Mouse (Mus musculus): ENCODE results near the gene Khdc3.
"Not testable (repeated sequence)": the region's sequence is repeated elsewhere in the genome, so short reads cannot be mapped to it uniquely, and the experiment has no call there.

The Khdc3 gene

GRCm38 (mm10) chr9:73101536-73101935 is at the start of gene Khdc3:
TSS of gene Khdc3 (plus strand) at chr9:73101836.
- no peak for DNase-seq

DNA sequence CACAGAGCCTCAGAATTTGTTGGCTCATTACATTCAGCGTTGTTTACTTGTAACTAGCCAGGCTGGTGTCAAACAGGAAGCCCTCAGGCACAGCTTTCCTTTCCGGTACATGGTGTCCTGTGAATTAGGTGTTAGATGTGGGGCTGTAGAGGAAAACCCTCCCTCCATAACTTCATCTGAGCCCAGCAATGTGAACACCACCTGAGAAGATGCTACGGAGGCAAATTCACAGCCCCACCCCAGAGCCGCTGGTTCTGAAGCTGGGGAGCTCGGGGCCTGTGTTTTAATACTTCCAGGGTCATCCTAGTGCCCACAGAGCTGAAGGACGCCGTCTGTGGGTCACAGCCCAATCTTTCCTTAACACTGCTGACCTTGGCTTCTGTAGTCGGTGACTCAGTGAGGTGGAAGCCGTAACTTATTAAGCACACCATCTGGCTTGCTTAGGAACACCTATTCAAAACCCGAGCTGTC is 46.2 kb upstream of the Khdc3 start:
- no peak for DNase-seq

DNA sequence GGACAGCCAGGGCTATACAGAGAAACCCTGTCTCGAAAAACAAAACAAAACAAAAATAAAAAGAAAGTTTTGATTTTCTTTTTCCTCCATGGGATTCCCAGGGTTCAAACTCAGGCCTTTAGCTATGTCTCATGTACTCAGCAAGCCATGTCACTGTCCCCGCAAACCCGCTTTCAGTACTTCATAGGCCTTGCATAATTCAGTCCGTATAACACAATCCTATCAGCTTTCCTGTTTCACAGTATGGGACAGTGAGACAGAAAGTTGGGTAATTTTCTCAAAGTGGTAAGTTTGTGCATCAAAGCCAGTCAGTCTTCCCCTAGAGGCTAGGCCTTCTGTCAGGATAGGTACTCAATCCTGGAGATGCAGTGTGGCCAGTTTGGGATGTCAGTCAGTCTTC is 42.4 kb upstream of the Khdc3 start:
- DNase-seq: no peak

DNA sequence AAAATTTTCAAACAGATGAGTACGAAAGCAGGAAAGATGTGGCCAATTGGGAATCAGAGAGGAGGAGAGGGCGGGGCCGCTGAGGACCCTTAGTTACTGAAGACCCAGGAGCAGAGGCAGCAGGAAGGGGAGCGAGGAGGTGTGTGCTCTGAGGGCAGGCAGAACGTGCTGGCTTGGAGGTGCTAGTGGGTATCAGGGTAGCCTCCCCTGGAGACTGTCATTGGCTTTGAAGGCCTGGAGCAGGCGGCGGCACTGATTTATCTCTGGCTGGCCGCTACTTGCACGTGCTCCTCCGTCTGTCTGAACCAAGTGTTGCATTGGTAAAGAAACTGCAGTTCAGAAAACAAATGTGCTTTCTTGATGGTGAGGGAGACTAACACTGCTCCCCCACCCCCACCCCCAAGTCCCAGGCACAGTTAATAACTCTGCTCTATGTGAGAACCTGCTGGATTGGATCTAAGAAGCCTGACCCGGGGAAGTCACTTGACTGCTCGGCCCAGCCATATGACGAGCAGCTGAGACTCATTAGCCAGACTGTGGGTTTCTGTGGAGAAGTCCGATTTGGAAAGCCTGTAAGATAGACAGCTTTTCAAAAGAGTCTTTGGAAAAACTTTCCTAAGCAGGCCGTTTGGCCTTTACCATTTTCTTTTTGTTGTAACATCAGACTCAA is 37.9 kb upstream of the Khdc3 start:
- DNase-seq: no peak

DNA sequence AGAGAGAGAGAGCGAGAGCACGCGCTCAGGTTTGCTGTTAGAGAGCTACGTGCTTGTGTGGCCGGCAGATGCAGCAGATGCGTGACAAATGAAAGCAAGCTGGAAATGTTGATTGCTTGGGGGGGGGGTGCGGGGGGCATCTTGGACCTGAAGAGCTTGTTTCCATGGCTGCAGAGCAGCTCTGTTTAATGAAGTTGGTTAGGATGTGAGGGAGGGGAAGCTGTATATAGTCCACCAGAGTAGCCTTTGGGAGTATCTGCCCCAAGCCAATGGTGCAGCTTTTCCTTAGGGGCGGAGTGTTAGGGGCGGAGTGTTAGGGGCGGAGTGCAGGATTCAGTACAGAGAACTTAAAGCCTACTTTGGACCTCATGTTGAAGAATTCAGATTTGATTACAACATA is 34.5 kb upstream of the Khdc3 start:
- DNase-seq: no peak

DNA sequence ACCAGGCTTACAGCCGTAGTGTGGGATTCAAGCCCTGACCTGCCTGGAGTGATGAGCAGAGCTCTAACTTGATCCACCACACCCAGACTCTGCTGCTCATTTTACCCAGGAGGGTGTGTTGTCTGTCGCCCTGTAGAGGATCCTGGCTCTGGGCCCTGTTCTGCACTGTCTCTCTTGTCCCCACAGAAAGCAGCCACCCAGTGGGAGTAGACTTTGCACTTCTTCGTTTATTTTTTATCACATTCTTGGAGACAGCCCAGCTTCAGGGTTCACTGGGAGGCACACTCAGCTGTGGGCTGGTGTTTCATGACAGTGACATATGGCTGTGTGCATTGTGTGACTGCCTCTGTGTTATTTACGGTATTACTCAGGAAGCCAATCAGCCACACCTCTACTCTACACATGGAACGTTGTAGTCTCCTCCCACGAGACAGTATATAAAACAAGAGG is 33.4 kb upstream of the Khdc3 start:
- no peak for DNase-seq

- no peak for DNase-seq
Measured at GRCm38 (mm10) chr9:73068688-73069087, 32.9 kb upstream of the Khdc3 start.

DNA sequence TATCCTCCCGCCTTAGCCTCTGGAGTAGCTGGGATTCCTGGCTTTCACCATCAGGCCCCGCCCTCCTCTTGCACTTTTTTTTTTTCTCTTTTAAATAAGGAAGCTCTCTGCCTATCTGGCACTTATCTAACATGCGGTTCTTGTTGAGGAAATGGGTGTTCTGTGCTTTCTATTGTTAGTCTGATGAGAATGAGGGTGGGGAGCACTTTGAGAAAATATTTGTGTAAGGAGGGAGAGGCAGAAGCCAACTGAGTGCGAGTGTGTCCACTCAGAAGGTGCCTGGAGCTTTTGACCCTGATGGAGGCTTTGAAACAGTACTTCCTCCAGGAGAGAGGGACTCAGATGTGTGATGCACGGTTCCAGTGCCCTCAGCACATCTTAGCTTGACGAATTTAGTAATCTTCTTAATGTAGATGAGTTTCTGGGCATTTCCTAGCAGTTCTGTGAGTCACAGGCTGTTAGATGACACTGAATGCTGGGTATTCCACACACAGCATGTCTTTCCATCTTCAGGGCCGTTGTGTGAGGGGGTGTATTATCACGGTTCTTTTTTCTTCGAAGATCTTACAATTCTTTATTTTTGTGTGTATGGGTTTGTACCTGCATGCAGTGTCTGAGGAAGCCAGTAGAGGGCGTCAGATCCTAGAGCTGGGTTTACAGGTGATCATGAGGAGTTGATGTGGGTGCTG is 30.5 kb upstream of the Khdc3 start:
- DNase-seq: no peak

DNA sequence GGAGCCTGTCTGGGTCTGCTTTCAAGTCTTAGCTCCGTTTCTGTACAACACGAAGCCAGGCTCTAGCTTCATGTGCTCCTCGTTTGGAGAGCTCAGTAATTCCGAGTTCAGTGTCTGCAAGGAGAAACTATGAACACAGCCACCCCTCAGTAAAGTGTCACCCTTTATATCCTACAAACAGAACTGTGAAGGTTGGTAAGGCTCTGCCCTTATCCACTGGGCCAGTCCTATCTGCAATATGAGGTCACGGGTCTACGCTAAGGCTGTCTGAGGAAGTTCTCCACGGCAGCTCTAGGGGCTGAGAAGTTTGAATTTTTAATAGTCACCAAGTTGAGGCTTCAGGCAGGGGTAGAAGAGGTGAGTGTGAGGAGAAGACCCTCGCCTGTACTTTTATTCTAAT is 29.2 kb upstream of the Khdc3 start:
- DNase-seq: no peak

- no peak for DNase-seq
Measured at GRCm38 (mm10) chr9:73073169-73073568, 28.5 kb upstream of the Khdc3 start.

DNA sequence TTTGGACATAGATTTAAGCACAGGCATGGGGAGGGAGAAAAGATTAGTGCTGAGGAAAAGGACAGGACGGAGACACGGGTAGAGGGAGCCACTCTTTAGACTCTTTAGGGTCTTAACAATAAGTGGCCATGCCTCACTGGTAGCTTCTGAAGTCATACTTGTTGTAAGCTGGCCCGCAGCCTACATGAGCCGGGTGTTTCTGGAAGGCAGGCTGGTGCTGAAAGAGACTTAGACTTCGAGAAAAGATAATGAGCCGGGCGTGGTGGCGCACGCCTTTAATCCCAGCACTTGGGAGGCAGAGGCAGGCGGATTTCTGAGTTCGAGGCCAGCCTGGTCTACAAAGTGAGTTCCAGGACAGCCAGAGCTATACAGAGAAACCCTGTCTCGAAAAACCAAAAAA is 22.3 kb upstream of the Khdc3 start:
- DNase-seq: not testable (repeated sequence)

DNA sequence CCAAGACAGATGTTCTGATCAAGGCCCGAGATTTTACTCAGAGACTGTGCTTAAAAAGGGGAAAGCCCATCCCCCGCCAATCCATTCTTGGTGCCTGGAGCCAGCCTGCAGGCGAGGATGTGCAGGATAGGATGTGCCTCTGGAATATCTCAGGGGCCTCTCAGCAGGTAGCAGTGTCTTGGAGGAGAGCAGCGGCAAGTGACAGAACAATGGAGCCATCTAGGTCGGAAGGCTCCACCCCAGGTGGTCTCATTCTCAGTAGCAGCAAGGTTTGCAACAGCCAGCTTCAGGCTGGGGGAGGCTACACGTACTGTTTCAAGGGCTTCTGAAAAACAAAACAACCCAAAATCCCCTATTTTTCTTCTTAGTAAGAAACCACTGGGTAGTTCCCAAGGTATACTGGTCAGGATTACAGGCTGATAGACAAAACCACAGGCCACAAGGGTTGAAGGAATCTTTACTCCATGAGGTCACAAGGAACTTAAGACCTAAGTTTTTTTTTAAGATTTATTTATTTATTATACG is 21.8 kb upstream of the Khdc3 start:
- DNase-seq: no peak

DNA sequence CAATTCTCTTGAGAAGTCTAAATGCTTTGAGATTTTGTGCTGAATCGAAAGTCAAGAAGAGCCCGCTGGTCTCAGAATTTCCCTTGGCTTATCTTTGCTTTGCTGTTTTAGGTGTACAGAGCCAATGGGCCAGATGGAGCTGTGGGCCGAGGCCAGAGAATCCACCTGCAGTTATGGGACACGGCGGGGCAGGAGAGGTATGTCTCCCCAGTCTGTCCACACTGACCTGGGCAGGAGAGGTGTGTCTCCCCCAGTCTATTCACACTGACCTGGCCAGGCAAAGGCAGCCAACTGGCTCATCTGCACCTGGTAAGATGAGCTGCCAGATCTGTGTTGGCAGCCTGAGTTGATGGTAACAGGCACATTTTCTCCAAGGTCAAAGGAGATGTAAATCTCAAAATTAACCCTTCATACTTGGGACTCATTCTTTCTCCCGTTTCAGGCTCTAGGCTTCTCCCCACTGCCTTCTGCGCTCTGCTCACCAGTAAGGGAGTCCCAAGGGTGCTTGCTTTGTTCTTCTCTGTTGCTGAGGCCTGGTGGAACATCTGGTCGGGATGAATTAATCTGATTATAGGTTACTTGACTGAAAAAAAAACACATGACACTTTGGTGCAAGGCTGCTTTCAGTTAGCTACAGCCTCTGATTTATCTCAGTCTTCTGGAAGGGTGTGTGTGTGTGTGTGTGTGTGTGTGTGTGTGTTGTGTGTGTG is 19.2 kb upstream of the Khdc3 start:
- peak; percentile 95 for DNase-seq

GRCm38 (mm10) chr9:73083956-73084355 is 17.7 kb upstream of the Khdc3 start:
- no peak for DNase-seq

DNA sequence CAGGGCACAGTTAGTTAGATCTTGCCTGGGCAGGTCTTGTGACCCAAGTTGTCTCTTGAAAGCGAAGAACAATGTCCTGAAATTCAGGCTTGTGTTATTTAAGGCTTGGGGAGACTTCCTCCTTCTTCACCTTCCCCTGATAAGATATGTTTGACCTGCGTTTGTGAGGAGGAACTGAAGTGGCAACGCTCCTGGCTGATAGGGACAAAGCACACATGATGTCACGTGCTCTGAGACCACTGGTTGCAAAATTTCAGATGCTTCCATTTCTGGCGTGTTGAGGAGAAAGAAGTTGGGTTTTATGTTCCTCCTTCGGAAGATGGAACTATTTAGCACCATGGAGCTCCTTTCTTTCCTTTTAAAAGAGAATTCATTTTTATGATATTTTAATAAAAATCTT is 15.8 kb upstream of the Khdc3 start:
- DNase-seq: no peak

- no peak for DNase-seq
Measured at GRCm38 (mm10) chr9:73087121-73087520, 14.5 kb upstream of the Khdc3 start.

DNA sequence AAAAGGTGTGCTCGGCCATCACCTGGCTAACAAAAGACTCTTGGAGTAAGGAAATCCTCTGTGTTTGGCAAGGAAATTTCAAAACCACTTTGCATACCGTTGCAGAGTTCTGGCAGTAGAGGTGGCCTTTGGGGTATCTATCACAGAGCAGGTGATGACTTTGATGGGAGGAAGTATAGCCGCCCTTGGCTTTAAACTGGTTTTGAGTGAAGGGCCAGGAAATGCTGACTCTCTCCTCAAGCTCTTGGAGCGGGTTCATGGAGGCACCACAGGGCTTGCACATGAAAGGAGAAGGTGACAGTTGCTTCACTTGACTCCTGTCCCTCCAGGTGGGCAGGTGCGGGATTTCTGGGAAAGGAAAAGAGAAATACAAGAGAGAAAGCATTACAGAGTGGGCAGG is 14.1 kb upstream of the Khdc3 start:
- no peak for DNase-seq

GRCm38 (mm10) chr9:73089222-73089920 is 12.3 kb upstream of the Khdc3 start:
- DNase-seq: no peak

DNA sequence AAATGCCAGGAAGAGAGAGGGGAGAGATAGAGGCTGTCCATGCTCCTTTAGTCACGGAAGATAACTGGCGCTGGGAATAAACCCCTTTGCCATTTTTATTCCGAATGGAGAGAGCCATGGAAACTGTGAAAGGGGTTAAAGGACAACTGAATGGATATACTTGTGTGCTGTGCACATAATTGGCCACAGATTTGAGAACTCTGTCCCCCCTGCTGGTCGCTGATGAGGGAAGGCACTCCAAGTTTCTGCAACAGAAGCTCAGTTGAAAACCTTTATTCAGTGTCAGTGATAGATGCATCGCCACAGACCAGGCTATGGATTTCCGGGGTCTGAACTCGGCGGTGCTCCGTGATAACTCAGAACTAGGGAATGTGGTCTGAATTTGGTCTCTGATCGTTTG is 11.5 kb upstream of the Khdc3 start:
- DNase-seq: no peak

DNA sequence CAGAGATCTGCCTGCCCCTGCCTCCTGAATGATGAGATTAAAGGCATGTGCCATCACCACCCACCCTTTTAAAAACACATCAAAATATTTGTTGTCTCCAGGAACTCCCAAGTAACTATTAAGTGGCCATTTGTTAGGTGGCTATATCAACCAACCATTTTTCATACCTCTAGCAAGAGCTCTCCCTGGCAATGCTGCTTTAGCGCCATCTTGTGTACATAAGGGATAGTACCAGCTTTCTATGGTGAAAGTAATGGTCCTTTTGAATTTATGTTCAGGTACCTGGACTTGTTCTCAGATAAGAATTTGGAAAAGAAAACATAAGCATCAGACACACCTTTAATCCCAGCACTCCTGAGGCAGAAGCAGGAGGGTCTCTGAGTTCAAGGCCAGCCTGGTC is 9.9 kb upstream of the Khdc3 start:
- DNase-seq: peak; percentile 56

GRCm38 (mm10) chr9:73094580-73094979 is 7.1 kb upstream of the Khdc3 start:
- DNase-seq: no peak

DNA sequence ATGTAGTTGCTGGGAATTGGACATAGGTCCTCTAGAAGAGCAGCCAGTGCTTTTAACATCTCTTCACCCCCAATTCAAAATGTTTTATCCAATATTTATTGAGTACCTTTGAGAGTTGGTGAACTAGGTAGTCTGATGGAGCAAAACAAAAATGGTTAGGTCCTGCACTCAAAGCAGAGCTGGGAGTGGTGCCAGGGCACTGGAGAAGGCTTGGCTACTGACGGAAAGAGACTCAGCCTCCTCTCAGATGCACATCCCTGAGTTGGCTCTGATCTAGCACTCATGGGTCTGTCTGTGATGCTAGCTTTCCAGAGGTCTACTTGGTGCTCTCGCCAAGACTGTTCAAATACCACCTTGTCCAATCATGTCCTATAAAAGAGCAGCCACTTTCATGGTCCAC is 3.7 kb upstream of the Khdc3 start:
- DNase-seq: no peak

DNA sequence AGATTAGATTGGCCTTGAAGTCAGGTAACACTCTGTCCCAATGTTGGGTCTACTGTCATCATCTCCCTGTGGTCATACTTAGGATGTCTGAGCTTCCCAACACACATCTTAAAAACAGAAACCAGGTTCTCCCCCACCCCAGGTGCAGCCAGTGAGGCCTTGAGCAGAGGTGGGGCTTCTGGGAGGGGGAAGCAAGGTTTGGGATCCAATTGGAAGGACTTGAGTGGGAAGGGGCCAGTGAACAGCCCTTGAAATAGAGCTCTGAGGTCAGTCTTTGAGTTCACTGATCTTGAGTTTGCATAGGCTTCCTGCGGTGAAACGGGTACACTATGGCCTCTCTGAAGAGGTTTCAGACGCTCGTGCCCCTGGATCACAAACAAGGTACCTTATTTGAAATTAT is 545 bp downstream of the Khdc3 start, which contains the start of gene Gm20509:
TSS of gene Gm20509 (plus strand) at position 290 of the 400 bp plus-strand sequence.
- DNase-seq: no peak

Measured in cerebellum, adult 9-11 months (tissue).